Comparison of ENCODE assay signal across 9 mouse cellular contexts in the genomic region with DNA sequence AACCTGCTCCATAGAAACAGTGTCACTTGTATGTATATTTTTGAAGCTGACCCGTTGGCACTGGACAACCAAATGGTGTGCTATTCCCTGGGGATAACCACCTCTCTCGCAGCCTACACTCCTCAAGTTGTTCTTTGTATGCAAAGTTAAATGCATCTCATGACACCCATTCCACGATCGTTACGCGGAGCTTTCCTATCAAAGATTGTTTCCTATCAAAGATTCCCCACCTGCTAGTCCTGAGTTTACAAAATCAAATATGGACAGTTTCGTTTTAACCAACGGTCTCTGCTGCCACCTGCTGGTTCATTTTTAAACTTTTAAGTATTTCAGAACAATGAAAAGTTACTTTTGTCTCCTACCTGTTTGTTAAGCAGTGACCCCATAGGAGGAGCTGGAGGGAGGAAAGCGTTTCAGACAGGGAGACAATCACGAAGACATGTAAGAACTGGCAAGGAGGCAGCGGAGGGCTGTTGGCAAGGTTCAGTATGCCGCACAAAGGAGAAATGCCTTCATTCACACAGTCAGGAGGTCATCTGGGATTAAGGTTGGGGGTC. TPM values are rescaled to one million over a fixed set of nuclear protein-coding genes. Genes with fewer than 3 reads are reported as not detected.
DNase-seq lines count a peak whose midpoint lies in the region; ATAC-seq lines count a peak whose summit lies in the region.
"Had no signal": no experiment of that assay in that cellular context is flagged by ENCODE, and none has a peak within 500 bp of the region (broad histone marks: within the 10 kb centered on the region; RNA-seq: fewer than 3 reads in every experiment).

No protein-coding gene starts in this region.

- H3K4me1 ChIP-seq in intestine, embryonic 14.5 days (replicated peaks; ENCODE audit: control insufficient read depth, insufficient read depth, low read length), result no peaks in the 10 kb centered on the region
- no peaks in the 10 kb centered on the region for H3K4me1 ChIP-seq in intestine, embryonic 15.5 days (replicated peaks)
- H3K4me1 ChIP-seq in hindbrain, embryonic 11.5 days (replicated peaks; ENCODE audit: control insufficient read depth, insufficient read depth, low read length), result no peaks in the 10 kb centered on the region
- H3K4me1 ChIP-seq in limb, embryonic 11.5 days (ENCODE audit: control insufficient read depth, insufficient read depth, low read length), result no peaks in the 10 kb centered on the region
- no peaks in the 10 kb centered on the region for H3K4me1 ChIP-seq in neural tube, embryonic 15.5 days
- H3K4me1 ChIP-seq: embryonic facial prominence, embryonic 13.5 days had no signal

- peak; percentile 72 for DNase-seq in intestine, embryonic 14.5 days (ENCODE audit: low spot score)
- DNase-seq in ES-CJ7 (ENCODE audit: low read depth, low spot score), result peak; percentile 78
- DNase-seq in cerebellum, postnatal 14 days, result peak; percentile 59 to 64
- DNase-seq in hindbrain, embryonic 11.5 days (ENCODE audit: low spot score), result peak; percentile 81
- DNase-seq in limb, embryonic 11.5 days (ENCODE audit: low spot score), result peak; percentile 63

- 28% methylated on average over 12 of the region's 12 CpGs for WGBS in intestine, embryonic 14.5 days
- WGBS in intestine, embryonic 15.5 days, result 25% methylated on average over 12 of the region's 12 CpGs
- 35% methylated on average over 12 of the region's 12 CpGs for WGBS in hindbrain, embryonic 11.5 days
- 31% methylated on average over 12 of the region's 12 CpGs for WGBS in limb, embryonic 11.5 days
- WGBS in neural tube, embryonic 15.5 days, result 31% methylated on average over 12 of the region's 12 CpGs

- H3K4me2 ChIP-seq in intestine, embryonic 14.5 days (ENCODE audit: low read length), result no peak overlapping the region
- H3K4me2 ChIP-seq in intestine, embryonic 15.5 days (replicated peaks), result no peak overlapping the region
- no peak overlapping the region for H3K4me2 ChIP-seq in hindbrain, embryonic 11.5 days (replicated peaks; ENCODE audit: low read depth, low read length)
- H3K4me2 ChIP-seq in limb, embryonic 11.5 days (ENCODE audit: low read depth, severe bottlenecking), result no peak overlapping the region
- H3K4me2 ChIP-seq in neural tube, embryonic 15.5 days, result 0 out of 2 replicates have a peak overlapping the region, but pooled peaks have one; percentile 26
- H3K4me2 ChIP-seq: embryonic facial prominence, embryonic 13.5 days had no signal

- ATAC-seq in intestine, embryonic 14.5 days (replicated peaks; ENCODE audit: low FRiP score, low TSS enrichment, low read depth), result no peak
- no peak for ATAC-seq in intestine, embryonic 15.5 days
- ATAC-seq in hindbrain, embryonic 11.5 days (ENCODE audit: low FRiP score), result peak; percentile 42; the same call in 1 of the 2 replicates
- ATAC-seq in limb, embryonic 11.5 days (ENCODE audit: insufficient number of reproducible peaks, low FRiP score, low TSS enrichment, low read depth), result 0 out of 2 replicates have a peak, but pooled peaks have one; percentile 16
- peak; percentile 63 for ATAC-seq in neural tube, embryonic 15.5 days (ENCODE audit: low FRiP score)
- no peak for ATAC-seq in activated CD4-positive, CD25-positive, alpha-beta regulatory T cell, adult 4 months

- H3K36me3 ChIP-seq in intestine, embryonic 14.5 days (ENCODE audit: control insufficient read depth, insufficient read depth, low read length), result no peaks in the 10 kb centered on the region
- no peaks in the 10 kb centered on the region for H3K36me3 ChIP-seq in intestine, embryonic 15.5 days
- no peaks in the 10 kb centered on the region for H3K36me3 ChIP-seq in hindbrain, embryonic 11.5 days (ENCODE audit: control insufficient read depth, insufficient read depth, low read length)
- H3K36me3 ChIP-seq in limb, embryonic 11.5 days (ENCODE audit: control insufficient read depth, insufficient read depth, low read length), result no peaks in the 10 kb centered on the region
- no peaks in the 10 kb centered on the region for H3K36me3 ChIP-seq in neural tube, embryonic 15.5 days
- H3K36me3 ChIP-seq: embryonic facial prominence, embryonic 13.5 days had no signal

- no peak overlapping the region for H3K4me3 ChIP-seq in intestine, embryonic 14.5 days (ENCODE audit: low read depth, low read length)
- H3K4me3 ChIP-seq in intestine, embryonic 15.5 days (replicated peaks), result no peak overlapping the region
- H3K4me3 ChIP-seq in hindbrain, embryonic 11.5 days (ENCODE audit: low read depth, low read length), result no peak overlapping the region
- H3K4me3 ChIP-seq in limb, embryonic 11.5 days (ENCODE audit: low read depth, low read length), result no peak overlapping the region
- H3K4me3 ChIP-seq in neural tube, embryonic 15.5 days (replicated peaks), result no peak overlapping the region
- H3K4me3 ChIP-seq: embryonic facial prominence, embryonic 13.5 days had no signal

- H3K9ac ChIP-seq in intestine, embryonic 14.5 days (ENCODE audit: low read length), result no peak overlapping the region
- no peak overlapping the region for H3K9ac ChIP-seq in intestine, embryonic 15.5 days
- H3K9ac ChIP-seq in hindbrain, embryonic 11.5 days (ENCODE audit: low read depth, low read length), result no peak overlapping the region
- no peak overlapping the region for H3K9ac ChIP-seq in limb, embryonic 11.5 days (ENCODE audit: low read length)
- H3K9ac ChIP-seq in neural tube, embryonic 15.5 days (replicated peaks), result no peak overlapping the region
- H3K9ac ChIP-seq: embryonic facial prominence, embryonic 13.5 days had no signal

- H3K27me3 ChIP-seq in intestine, embryonic 14.5 days (replicated peaks; ENCODE audit: control insufficient read depth, insufficient read depth, low read length), result no peaks in the 10 kb centered on the region
- H3K27me3 ChIP-seq in intestine, embryonic 15.5 days (replicated peaks), result no peaks in the 10 kb centered on the region
- H3K27me3 ChIP-seq in hindbrain, embryonic 11.5 days (ENCODE audit: control insufficient read depth, insufficient read depth, low read length), result no peaks in the 10 kb centered on the region
- no peaks in the 10 kb centered on the region for H3K27me3 ChIP-seq in limb, embryonic 11.5 days (ENCODE audit: control insufficient read depth, insufficient read depth, low read length)
- H3K27me3 ChIP-seq in neural tube, embryonic 15.5 days (replicated peaks), result no peaks in the 10 kb centered on the region
- H3K27me3 ChIP-seq: embryonic facial prominence, embryonic 13.5 days had no signal

- H3K9me3 ChIP-seq in intestine, embryonic 14.5 days (ENCODE audit: control insufficient read depth, low read length), result no peaks in the 10 kb centered on the region
- no peaks in the 10 kb centered on the region for H3K9me3 ChIP-seq in intestine, embryonic 15.5 days
- H3K9me3 ChIP-seq in hindbrain, embryonic 11.5 days (ENCODE audit: control insufficient read depth, low read length), result no peaks in the 10 kb centered on the region
- H3K9me3 ChIP-seq in limb, embryonic 11.5 days (ENCODE audit: control insufficient read depth, low read length), result no peaks in the 10 kb centered on the region
- no peaks in the 10 kb centered on the region for H3K9me3 ChIP-seq in neural tube, embryonic 15.5 days (replicated peaks)
- H3K9me3 ChIP-seq: embryonic facial prominence, embryonic 13.5 days had no signal

- no peak overlapping the region for H3K27ac ChIP-seq in intestine, embryonic 14.5 days (ENCODE audit: low read depth)
- no peak overlapping the region for H3K27ac ChIP-seq in intestine, embryonic 15.5 days
- H3K27ac ChIP-seq in hindbrain, embryonic 11.5 days (ENCODE audit: low read depth, low read length), result no peak overlapping the region
- H3K27ac ChIP-seq in limb, embryonic 11.5 days (replicated peaks; ENCODE audit: low read depth, low read length), result no peak overlapping the region
- H3K27ac ChIP-seq in neural tube, embryonic 15.5 days (replicated peaks), result no peak overlapping the region
- H3K27ac ChIP-seq: embryonic facial prominence, embryonic 13.5 days had no signal

RNA-seq across cellular contexts. Expression of gene Kap, which starts 22.4 kb away (rescaled TPM):
- polyA plus RNA-seq in intestine, embryonic 14.5 days (2014; fragmentation: Nextera tagmentation; extraction: Ambion mirVana), result not detected in 2 replicates
- polyA plus RNA-seq in intestine, embryonic 15.5 days (2015; fragmentation: Nextera tagmentation; extraction: Ambion mirVana), result not detected in 2 replicates
- not detected in 2 replicates for polyA plus RNA-seq in hindbrain, embryonic 11.5 days (2014; fragmentation: Nextera tagmentation; extraction: Ambion mirVana)
- polyA plus RNA-seq in limb, embryonic 11.5 days (2014; fragmentation: Nextera tagmentation; extraction: Ambion mirVana), result not detected in 2 replicates
- not detected in 2 replicates for polyA plus RNA-seq in neural tube, embryonic 15.5 days (2015; fragmentation: Nextera tagmentation; extraction: Ambion mirVana)
- polyA plus RNA-seq in activated CD4-positive, CD25-positive, alpha-beta regulatory T cell, adult 4 months (2017; shearing (Covaris generic)), result not detected
- polyA plus RNA-seq: embryonic facial prominence, embryonic 13.5 days had no signal

Comparison
In these comparisons a context has a peak if more than half of its experiments do, and no peak if none do; other contexts are left out.
1. ATAC-seq: peak in hindbrain, embryonic 11.5 days (single experiment), limb, embryonic 11.5 days (single experiment) and neural tube, embryonic 15.5 days (single experiment); none in intestine, embryonic 14.5 days (single experiment), intestine, embryonic 15.5 days (single experiment) and activated CD4-positive, CD25-positive, alpha-beta regulatory T cell, adult 4 months (single experiment).
2. Peak in every context shown above with its lines, with median percentiles within 50 percentile points of each other: DNase-seq.